Mouse (Mus musculus): Measurements from ENCODE around the gene Olfr1349. TPM values are rescaled to one million over a fixed set of nuclear protein-coding genes. Genes with fewer than 3 reads are reported as not detected.

The Olfr1349 gene
- not detected in 2 replicates for polyA plus RNA-seq (2012; rRNA removed)

- DNase-seq = no peak
- Histone ChIP-seq H3K36me3 (ENCODE audit: control insufficient read depth, insufficient read depth, low read length) (no peaks in the 10 kb centered on the region), H3K4me3 (ENCODE audit: insufficient read depth, low read depth, low read length) (no peak within 1 kb of the TSS), H3K4me1 (ENCODE audit: control insufficient read depth, insufficient read depth, low read length) (no peaks in the 10 kb centered on the region), H3K27me3 (replicated peaks; ENCODE audit: control insufficient read depth, insufficient read depth, low read length) (no peaks in the 10 kb centered on the region), H3K27ac (ENCODE audit: insufficient read depth, low read depth, low read length) (no peak within 1 kb of the TSS)
- WGBS = 83% methylated on average over 5 of the region's 5 CpGs
- TF ChIP-seq CTCF (conservative IDR thresholded peaks at IDR 0.05; ENCODE audit: insufficient read depth, insufficient read length, low read depth, low read length) = no peak
- TF ChIP-seq POLR2A (IDR thresholded peaks at IDR 0.05; ENCODE audit: low read depth, low read length) = no peak
Observed at GRCm38 (mm10) chr7:6522850-6523249, at the start of gene Olfr1349. TSS of gene Olfr1349 (minus strand) at chr7:6522950.

GRCm38 (mm10) chr7:6564541-6564940, 41.8 kb upstream of the Olfr1349 start, which contains the start of gene Olfr1350:
TSS of gene Olfr1350 (plus strand) at chr7:6564841.
- Histone ChIP-seq H3K36me3 (ENCODE audit: control insufficient read depth, insufficient read depth, low read length) (no peaks in the 10 kb centered on the region), H3K4me3 (ENCODE audit: insufficient read depth, low read depth, low read length) (no peak within 1 kb of the TSS), H3K27ac (ENCODE audit: insufficient read depth, low read depth, low read length) (no peak within 1 kb of the TSS), H3K27me3 (replicated peaks; ENCODE audit: control insufficient read depth, insufficient read depth, low read length) (no peaks in the 10 kb centered on the region), H3K4me1 (ENCODE audit: control insufficient read depth, insufficient read depth, low read length) (no peaks in the 10 kb centered on the region)
- peak; percentile 10 for DNase-seq
- TF ChIP-seq CTCF (conservative IDR thresholded peaks at IDR 0.05; ENCODE audit: insufficient read depth, insufficient read length, low read depth, low read length) = no peak
- TF ChIP-seq POLR2A (IDR thresholded peaks at IDR 0.05; ENCODE audit: low read depth, low read length) = no peak

- peak; percentile 19 for DNase-seq
- TF ChIP-seq POLR2A (IDR thresholded peaks at IDR 0.05; ENCODE audit: low read depth, low read length) (no peak), CTCF (conservative IDR thresholded peaks at IDR 0.05; ENCODE audit: insufficient read depth, insufficient read length, low read depth, low read length) (peak; percentile 56)
Observed at GRCm38 (mm10) chr7:6526141-6526540, 3.4 kb upstream of the Olfr1349 start.

GRCm38 (mm10) chr7:6525001-6525400, 2.3 kb upstream of the Olfr1349 start:
- TF ChIP-seq POLR2A (IDR thresholded peaks at IDR 0.05; ENCODE audit: low read depth, low read length) (no peak), CTCF (conservative IDR thresholded peaks at IDR 0.05; ENCODE audit: insufficient read depth, insufficient read length, low read depth, low read length) (no peak)
- WGBS = 60% methylated on average over 3 of the region's 3 CpGs
- H3K27ac ChIP-seq (ENCODE audit: insufficient read depth, low read depth, low read length) = no peak overlapping the region
- H3K4me3 ChIP-seq (ENCODE audit: insufficient read depth, low read depth, low read length) = no peak overlapping the region
- DNase-seq = no peak
- no peaks in the 10 kb centered on the region for H3K36me3 ChIP-seq (ENCODE audit: control insufficient read depth, insufficient read depth, low read length)
- H3K27me3 ChIP-seq (replicated peaks; ENCODE audit: control insufficient read depth, insufficient read depth, low read length) = no peaks in the 10 kb centered on the region
- H3K4me1 ChIP-seq (ENCODE audit: control insufficient read depth, insufficient read depth, low read length) = no peaks in the 10 kb centered on the region

More at GRCm38 (mm10) chr7:6526141-6526540, 3.4 kb upstream of the Olfr1349 start:
- WGBS = 67% methylated on average over 5 of the region's 5 CpGs
- no peak overlapping the region for H3K27ac ChIP-seq (ENCODE audit: insufficient read depth, low read depth, low read length)
- H3K27me3 ChIP-seq (replicated peaks; ENCODE audit: control insufficient read depth, insufficient read depth, low read length) = no peaks in the 10 kb centered on the region
- no peaks in the 10 kb centered on the region for H3K36me3 ChIP-seq (ENCODE audit: control insufficient read depth, insufficient read depth, low read length)
- H3K4me1 ChIP-seq (ENCODE audit: control insufficient read depth, insufficient read depth, low read length) = no peaks in the 10 kb centered on the region
- H3K4me3 ChIP-seq (ENCODE audit: insufficient read depth, low read depth, low read length) = no peak overlapping the region

- Histone ChIP-seq H3K27ac (ENCODE audit: insufficient read depth, low read depth, low read length) (no peak overlapping the region), H3K36me3 (ENCODE audit: control insufficient read depth, insufficient read depth, low read length) (no peaks in the 10 kb centered on the region), H3K4me1 (ENCODE audit: control insufficient read depth, insufficient read depth, low read length) (no peaks in the 10 kb centered on the region), H3K4me3 (ENCODE audit: insufficient read depth, low read depth, low read length) (no peak overlapping the region), H3K27me3 (replicated peaks; ENCODE audit: control insufficient read depth, insufficient read depth, low read length) (no peaks in the 10 kb centered on the region)
- WGBS = 27% methylated on average over 1 of the region's 1 CpGs
- TF ChIP-seq CTCF (conservative IDR thresholded peaks at IDR 0.05; ENCODE audit: insufficient read depth, insufficient read length, low read depth, low read length) (no peak), POLR2A (IDR thresholded peaks at IDR 0.05; ENCODE audit: low read depth, low read length) (no peak)
- no peak for DNase-seq
Observed at GRCm38 (mm10) chr7:6521666-6522065, 1.1 kb downstream of the Olfr1349 start.

GRCm38 (mm10) chr7:6508648-6509047, 14.1 kb downstream of the Olfr1349 start, which contains the start of gene Olfr1348:
TSS of gene Olfr1348 (minus strand) at chr7:6508748.
- Histone ChIP-seq H3K36me3 (ENCODE audit: control insufficient read depth, insufficient read depth, low read length) (no peaks in the 10 kb centered on the region), H3K4me3 (ENCODE audit: insufficient read depth, low read depth, low read length) (no peak within 1 kb of the TSS), H3K27ac (ENCODE audit: insufficient read depth, low read depth, low read length) (no peak within 1 kb of the TSS), H3K27me3 (replicated peaks; ENCODE audit: control insufficient read depth, insufficient read depth, low read length) (no peaks in the 10 kb centered on the region), H3K4me1 (ENCODE audit: control insufficient read depth, insufficient read depth, low read length) (no peaks in the 10 kb centered on the region)
- TF ChIP-seq CTCF (conservative IDR thresholded peaks at IDR 0.05; ENCODE audit: insufficient read depth, insufficient read length, low read depth, low read length) (no peak), POLR2A (IDR thresholded peaks at IDR 0.05; ENCODE audit: low read depth, low read length) (no peak)
- WGBS = 89% methylated on average over 1 of the region's 1 CpGs
- no peak for DNase-seq

- no peaks in the 10 kb centered on the region for H3K4me1 ChIP-seq (ENCODE audit: control insufficient read depth, insufficient read depth, low read length)
- TF ChIP-seq CTCF (conservative IDR thresholded peaks at IDR 0.05; ENCODE audit: insufficient read depth, insufficient read length, low read depth, low read length) (no peak), POLR2A (IDR thresholded peaks at IDR 0.05; ENCODE audit: low read depth, low read length) (no peak)
- H3K27me3 ChIP-seq (replicated peaks; ENCODE audit: control insufficient read depth, insufficient read depth, low read length) = no peaks in the 10 kb centered on the region
- no peak within 1 kb of the TSS for H3K27ac ChIP-seq (ENCODE audit: insufficient read depth, low read depth, low read length)
- 51% methylated on average over 1 of the region's 1 CpGs for WGBS
- no peak within 1 kb of the TSS for H3K4me3 ChIP-seq (ENCODE audit: insufficient read depth, low read depth, low read length)
- H3K36me3 ChIP-seq (ENCODE audit: control insufficient read depth, insufficient read depth, low read length) = no peaks in the 10 kb centered on the region
- DNase-seq = no peak
Observed at GRCm38 (mm10) chr7:6499655-6500054, 23.1 kb downstream of the Olfr1349 start, which contains the start of gene Olfr1347. TSS of gene Olfr1347 (minus strand) at chr7:6499755.

Measured in kidney, adult 2 months (tissue).